Mouse (Mus musculus) telencephalon, adult 2 months (tissue): ENCODE data around the gene Mrpl51.

ENCODE experiments used
- DNase-seq: peaks from one replicate; pipeline ENCODE4 v3.0.0-alpha.2; 2011; ENCODE audit warnings: low read depth, low spot score

The Mrpl51 gene

GRCm38 (mm10) chr6:125192016-125192714, 564 bp downstream of the Mrpl51 start:
- DNase-seq: peak; percentile 90

- DNase-seq: no peak
Measured at GRCm38 (mm10) chr6:125192841-125193240, 1.2 kb downstream of the Mrpl51 start.

- DNase-seq: no peak
Measured at GRCm38 (mm10) chr6:125193390-125193789, 1.8 kb downstream of the Mrpl51 start.

GRCm38 (mm10) chr6:125195541-125196075, 4.0 kb downstream of the Mrpl51 start:
- no peak for DNase-seq

- DNase-seq: no peak
Measured at GRCm38 (mm10) chr6:125196301-125196700, 4.7 kb downstream of the Mrpl51 start.

- DNase-seq: no peak
Measured at GRCm38 (mm10) chr6:125197166-125197565, 5.6 kb downstream of the Mrpl51 start.

- DNase-seq: no peak
Measured at GRCm38 (mm10) chr6:125210436-125210835, 18.8 kb downstream of the Mrpl51 start.

GRCm38 (mm10) chr6:125212621-125213020, 21.0 kb downstream of the Mrpl51 start:
- DNase-seq: no peak

GRCm38 (mm10) chr6:125213129-125213528, 21.5 kb downstream of the Mrpl51 start:
- DNase-seq: no peak

- DNase-seq: no peak
Measured at GRCm38 (mm10) chr6:125213715-125214114, 22.1 kb downstream of the Mrpl51 start.

- DNase-seq: peak; percentile 99
Measured at GRCm38 (mm10) chr6:125215148-125215954, 23.8 kb downstream of the Mrpl51 start, which contains the start of gene Vamp1. TSS of gene Vamp1 (plus strand) at chr6:125215551.

- DNase-seq: no peak
Measured at GRCm38 (mm10) chr6:125216898-125217297, 25.3 kb downstream of the Mrpl51 start.

- no peak for DNase-seq
Measured at GRCm38 (mm10) chr6:125217899-125218298, 26.3 kb downstream of the Mrpl51 start.

- DNase-seq: no peak
Measured at GRCm38 (mm10) chr6:125218963-125219362, 27.4 kb downstream of the Mrpl51 start.

GRCm38 (mm10) chr6:125221115-125221745, 29.6 kb downstream of the Mrpl51 start:
- DNase-seq: no peak

GRCm38 (mm10) chr6:125222146-125222545, 30.5 kb downstream of the Mrpl51 start:
- no peak for DNase-seq

- DNase-seq: no peak
Measured at GRCm38 (mm10) chr6:125222577-125222976, 31.0 kb downstream of the Mrpl51 start.

GRCm38 (mm10) chr6:125225518-125226115, 34.0 kb downstream of the Mrpl51 start:
- DNase-seq: peak; percentile 74

GRCm38 (mm10) chr6:125230571-125230970, 39.0 kb downstream of the Mrpl51 start:
- no peak for DNase-seq

GRCm38 (mm10) chr6:125231117-125232044, 39.8 kb downstream of the Mrpl51 start, which contains the start of gene Tapbpl:
TSS of gene Tapbpl (minus strand) at chr6:125231860.
- DNase-seq: no peak
